Mouse (Mus musculus) mouse embryonic stem cell (cell line): ENCODE measurements at regions not wholly inside any gene's neighbourhood (a gene's known extent, or its start where the extent isn't known, plus 50 kb on each side); places are given as distances from the start of the nearest gene placed in this dataset.
"Not testable (repeated sequence)": the region's sequence is repeated elsewhere in the genome, so short reads cannot be mapped to it uniquely, and the experiment has no call there.

Source experiments
- in situ Hi-C, 2 experiments: fragments of 300-500 bp; cut with MboI; formaldehyde crosslinking; loops; 1 replicate in 1 of 2; 3 replicates in 1 of 2; pipeline ENCODE4 v1.14.3; 2019 to 2020; ENCODE audit warnings: low sequenced_read_pairs in 2 of 2, low pct_unique_long_range_greater_than_20kb in 1 of 2, mixed read lengths in 1 of 2; ENCODE audit not compliant: unreplicated experiment in 1 of 2

DNA sequence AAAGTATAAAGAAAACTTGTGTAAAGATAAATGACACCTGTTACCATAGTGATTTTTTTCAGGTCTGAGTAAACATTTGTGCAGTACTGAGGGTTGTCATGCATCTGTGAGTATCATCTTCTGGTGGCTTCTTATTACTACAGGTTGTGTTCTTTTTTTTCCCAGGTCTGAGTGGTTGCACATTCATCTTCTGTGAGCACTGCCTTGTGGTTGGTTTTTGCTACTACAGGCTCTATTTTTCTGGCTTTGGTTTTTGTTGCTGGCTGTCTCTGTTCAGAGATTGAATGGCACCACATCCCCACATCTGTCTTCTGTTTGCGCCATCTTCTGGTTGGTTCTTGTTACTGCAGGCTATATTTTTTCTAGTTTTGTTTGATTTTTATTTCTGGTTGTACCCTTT, 81.8 kb upstream of the Gvin1 start:
- in situ Hi-C loops, result not testable (repeated sequence)

GRCm38 (mm10) chr7:106284841-106285240, 69.7 kb upstream of the Gvin1 start:
- in situ Hi-C loops, result not testable (repeated sequence)

GRCm38 (mm10) chr7:106279946-106280345, 64.8 kb upstream of the Gvin1 start:
- in situ Hi-C loops, result not testable (repeated sequence)

DNA sequence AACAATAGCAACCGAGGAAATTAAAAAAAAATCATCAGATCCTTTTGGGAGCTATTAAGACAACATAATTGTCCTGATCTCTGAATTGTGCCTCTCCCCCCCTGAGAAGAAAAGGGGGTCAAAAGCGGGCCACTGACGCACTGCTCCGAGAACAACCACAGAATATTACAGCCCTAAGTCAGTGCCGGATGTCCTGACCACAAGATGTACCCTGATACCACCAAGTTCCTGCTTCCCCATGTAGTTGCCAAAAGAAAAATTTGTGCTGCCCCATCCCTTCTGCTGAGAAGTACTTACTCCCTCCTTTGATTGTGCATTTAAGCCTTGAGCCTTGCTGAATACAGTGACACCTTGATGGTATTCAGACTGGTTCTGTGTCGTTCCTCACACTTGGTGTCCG, 55.8 kb upstream of the Gvin1 start:
- in situ Hi-C loops, result loop anchor here in 1 of 2 experiments (25.0 kb wide), 1 partner anchor 91 kb away; no protein-coding TSS in a partner anchor
